Mouse (Mus musculus) Patski (cell line): Measurements from ENCODE around the gene Rpa2. TPM values are rescaled to one million over a fixed set of nuclear protein-coding genes. Genes with fewer than 3 reads are reported as not detected.
A peak's percentile ranks its signal among the peaks of the same experiment; 100 is the strongest.
"Not testable (repeated sequence)": the region's sequence is repeated elsewhere in the genome, so short reads cannot be mapped to it uniquely, and the experiment has no call there.

Experiments used
- ATAC-seq: fragments of 100-300 bp; one replicate; pipeline ENCODE4 v1.8.0; 2021
- CTCF ChIA-PET: fragments of 350-600 bp; sonication (Branson Sonifier 250); formaldehyde crosslinking; loops from one replicate; lab custom pipeline; 2022; ENCODE audit warnings: inconsistent platforms; lab: Charles Lee
- POLR2A ChIA-PET: fragments of 350-600 bp; sonication (Branson Sonifier 250); formaldehyde crosslinking; loops from one replicate; lab custom pipeline; 2022; ENCODE audit warnings: antibody characterized with exemption, inconsistent platforms; lab: Charles Lee
- DNase-seq: peaks from one replicate; pipeline ENCODE4 v3.0.0-alpha.2; 2011; ENCODE audit warnings: low read depth, low spot score
- H3K27me3 ChIP-seq: fragments of 371-371 bp; one replicate; pipeline ENCODE4 v1.5.1; 2021
- CTCF ChIP-seq: fragments of 100-300 bp; IDR thresholded peaks from one replicate; pipeline ENCODE4 v1.5.1; 2021
- in situ Hi-C: fragments of 300-500 bp; cut with MboI; formaldehyde crosslinking; loops from 3 replicates; pipeline ENCODE4 v1.11.1; 2018; ENCODE audit warnings: low pct_unique_long_range_greater_than_20kb, mixed read lengths
- polyA plus RNA-seq: library from polyadenylated mRNA; unstranded; gene quantifications from one replicate; pipeline ENCODE4 v1.2.3, GENCODE M21; 2021

The Rpa2 gene
- 15.5 TPM for polyA plus RNA-seq

GRCm38 (mm10) chr4:132767914-132768876, at the start of gene Rpa2:
Rpa2 (plus strand) TSS chr4:132768332.
- DNase-seq (peak; percentile 99), ATAC-seq (peak; percentile 74)
- POLR2A ChIA-PET = interaction anchor here (0.5 to 0.8 kb wide), 2 partner anchors 9 to 36 kb away, joined by 3 read pairs; no protein-coding TSS in a partner anchor
- in situ Hi-C loops = no loop called here
- CTCF ChIA-PET = interaction anchor here (1.9 kb wide), 1 partner anchor 11 kb away, joined by 7 read pairs; the partner anchor contains the start of gene Smpdl3b
- TF ChIP-seq CTCF = no peak
- H3K27me3 ChIP-seq = no peaks in the 10 kb centered on the region

- no peak for TF ChIP-seq CTCF
- ChIA-PET POLR2A (no interaction called here), CTCF (no interaction called here)
- in situ Hi-C loops = loop anchor here (10.0 kb wide), 1 partner anchor 97 kb away; no protein-coding TSS in a partner anchor
- no peak for ATAC-seq
- DNase-seq = no peak
- no peaks in the 10 kb centered on the region for H3K27me3 ChIP-seq
These were observed 39.9 kb upstream of the Rpa2 start for GRCm38 (mm10) chr4:132728233-132728632.

GRCm38 (mm10) chr4:132731616-132732015, 36.5 kb upstream of the Rpa2 start:
- H3K27me3 ChIP-seq = no peaks in the 10 kb centered on the region
- ChIA-PET POLR2A (no interaction called here), CTCF (interaction anchor here (1.6 kb wide), 1 partner anchor 92 kb away, joined by 4 read pairs; no protein-coding TSS in a partner anchor)
- no peak for DNase-seq
- in situ Hi-C loops = no loop called here
- TF ChIP-seq CTCF = no peak
- no peak for ATAC-seq

- POLR2A ChIA-PET = no interaction called here
- DNase-seq = peak; percentile 37
- CTCF ChIA-PET = no interaction called here
- H3K27me3 ChIP-seq = no peaks in the 10 kb centered on the region
- in situ Hi-C loops = no loop called here
- peak; percentile 78 for ATAC-seq
- TF ChIP-seq CTCF = no peak
These were observed 35.9 kb upstream of the Rpa2 start, which contains the start of gene Xkr8 for GRCm38 (mm10) chr4:132732148-132732684. Xkr8 (minus strand) TSS chr4:132732546.

GRCm38 (mm10) chr4:132733071-132733770, 34.9 kb upstream of the Rpa2 start:
- no peak for TF ChIP-seq CTCF
- no peaks in the 10 kb centered on the region for H3K27me3 ChIP-seq
- DNase-seq = no peak
- no peak for ATAC-seq
- in situ Hi-C loops = no loop called here
- ChIA-PET POLR2A (no interaction called here), CTCF (no interaction called here)

GRCm38 (mm10) chr4:132734766-132735165, 33.4 kb upstream of the Rpa2 start:
- no peak for TF ChIP-seq CTCF
- no peak for ATAC-seq
- no peaks in the 10 kb centered on the region for H3K27me3 ChIP-seq
- POLR2A ChIA-PET = no interaction called here
- CTCF ChIA-PET = no interaction called here
- no peak for DNase-seq
- in situ Hi-C loops = no loop called here

- no peak for TF ChIP-seq CTCF
- CTCF ChIA-PET = no interaction called here
- ATAC-seq (no peak), DNase-seq (no peak)
- POLR2A ChIA-PET = no interaction called here
- in situ Hi-C loops = no loop called here
- no peaks in the 10 kb centered on the region for H3K27me3 ChIP-seq
These were observed 32.7 kb upstream of the Rpa2 start for GRCm38 (mm10) chr4:132735389-132735788.

GRCm38 (mm10) chr4:132735894-132736293, 32.2 kb upstream of the Rpa2 start:
- no peak for TF ChIP-seq CTCF
- ChIA-PET POLR2A (interaction anchor here (0.7 kb wide), 1 partner anchor 135 kb away, joined by 5 read pairs; no protein-coding TSS in a partner anchor), CTCF (no interaction called here)
- no peaks in the 10 kb centered on the region for H3K27me3 ChIP-seq
- no peak for ATAC-seq
- DNase-seq = no peak
- in situ Hi-C loops = no loop called here

GRCm38 (mm10) chr4:132737154-132737553, 31.0 kb upstream of the Rpa2 start:
- CTCF ChIA-PET, POLR2A ChIA-PET, DNase-seq, H3K27me3 ChIP-seq, ATAC-seq, in situ Hi-C loops: not testable (repeated sequence)

GRCm38 (mm10) chr4:132741491-132741890, 26.6 kb upstream of the Rpa2 start:
- DNase-seq = no peak
- CTCF ChIA-PET = no interaction called here
- H3K27me3 ChIP-seq = no peaks in the 10 kb centered on the region
- POLR2A ChIA-PET = no interaction called here
- ATAC-seq = no peak
- no peak for TF ChIP-seq CTCF
- in situ Hi-C loops = no loop called here
